Mouse (Mus musculus) limb, embryonic 11.5 days (tissue): ENCODE data around the gene Cycs. TPM values are rescaled to one million over a fixed set of nuclear protein-coding genes. Genes with fewer than 3 reads are reported as not detected.

Source experiments
- ATAC-seq: fragments of 200-750 bp; cut with Nextera tagmentation; 2 replicates; pipeline ENCODE4 v1.8.0; 2017; ENCODE audit warnings: low read depth; ENCODE audit not compliant: insufficient number of reproducible peaks, low FRiP score, low TSS enrichment
- DNase-seq: peaks from one replicate; pipeline ENCODE4 v3.0.0-alpha.2; 2015; ENCODE audit warnings: low spot score
- H3K27ac ChIP-seq: fragments of 300-500 bp; sonication (generic); replicated peaks from 2 replicates; pipeline ENCODE4 v1.5.1; 2014; ENCODE audit warnings: low read depth, mild to moderate bottlenecking, low read length
- H3K27me3 ChIP-seq: fragments of 300-500 bp; sonication (generic); 2 replicates; pipeline ENCODE4 v1.6.1; 2014; ENCODE audit warnings: mild to moderate bottlenecking, low read length, mixed read lengths; ENCODE audit not compliant: control insufficient read depth, insufficient read depth
- H3K36me3 ChIP-seq: fragments of 300-500 bp; sonication (generic); 2 replicates; pipeline ENCODE4 v1.6.1; 2014; ENCODE audit warnings: mild to moderate bottlenecking, low read length, moderate library complexity, mixed read lengths; ENCODE audit not compliant: control insufficient read depth, insufficient read depth
- H3K4me1 ChIP-seq: fragments of 300-500 bp; sonication (generic); 2 replicates; pipeline ENCODE4 v1.6.1; 2014; ENCODE audit warnings: low read length, mixed read lengths; ENCODE audit not compliant: control insufficient read depth, insufficient read depth
- H3K4me2 ChIP-seq: fragments of 300-500 bp; sonication (generic); 2 replicates; pipeline ENCODE4 v1.6.1; 2014; ENCODE audit warnings: low read depth, mild to moderate bottlenecking, moderate library complexity; ENCODE audit not compliant: severe bottlenecking
- H3K4me3 ChIP-seq: fragments of 300-500 bp; sonication (generic); 2 replicates; pipeline ENCODE4 v1.5.1; 2014; ENCODE audit warnings: low read depth, low read length
- H3K9ac ChIP-seq: fragments of 300-500 bp; sonication (generic); 2 replicates; pipeline ENCODE4 v1.6.1; 2014; ENCODE audit warnings: mild to moderate bottlenecking, low read length
- H3K9me3 ChIP-seq: fragments of 300-500 bp; sonication (generic); 2 replicates; pipeline ENCODE4 v1.6.1; 2016; ENCODE audit warnings: low read length; ENCODE audit not compliant: control insufficient read depth
- WGBS: fragments of 180-500 bp; shearing (Covaris S2); extraction: QIAGEN DNeasy Blood & Tissue Kit; methylation state at CpG from one replicate; pipeline ENCODE4 v1.1.7; 2014; 5-methylcytosine and 5-hydroxymethylcytosine counted together
- polyA plus RNA-seq: library from polyadenylated mRNA; unstranded; fragments of >200 nt; fragmentation: Nextera tagmentation; extraction: Ambion mirVana; gene quantifications from 2 replicates; pipeline ENCODE4 v1.2.1, GENCODE M21; 2014

The Cycs gene
- polyA plus RNA-seq, 1 experiment from 2014 or later, result 70.6 TPM

- no peaks in the 10 kb centered on the region for H3K9me3 ChIP-seq
- H3K9ac ChIP-seq, result no peak overlapping the region
- H3K27me3 ChIP-seq, result no peaks in the 10 kb centered on the region
- 86% methylated on average over 3 of the region's 3 CpGs for WGBS
- H3K4me1 ChIP-seq, result 0 out of 2 replicates have a peak, but pooled peaks cover 3% of the 10 kb centered on the region
- no peak overlapping the region for H3K4me2 ChIP-seq
- no peak for ATAC-seq
- H3K4me3 ChIP-seq, result no peak overlapping the region
- DNase-seq, result no peak
- no peaks in the 10 kb centered on the region for H3K36me3 ChIP-seq
- no peak overlapping the region for H3K27ac ChIP-seq
Measured at GRCm38 (mm10) chr6:50535346-50535745, 31.0 kb downstream of the Cycs start.

- Histone ChIP-seq H3K4me1 (0 out of 2 replicates have a peak, but pooled peaks cover 3% of the 10 kb centered on the region), H3K9ac (no peak overlapping the region), H3K36me3 (no peaks in the 10 kb centered on the region), H3K4me2 (no peak overlapping the region), H3K27ac (no peak overlapping the region), H3K27me3 (no peaks in the 10 kb centered on the region), H3K9me3 (no peaks in the 10 kb centered on the region), H3K4me3 (no peak overlapping the region)
- WGBS, result 70% methylated on average over 8 of the region's 8 CpGs
- ATAC-seq (no peak), DNase-seq (no peak)
Measured at GRCm38 (mm10) chr6:50531920-50532319, 34.4 kb downstream of the Cycs start.

GRCm38 (mm10) chr6:50531003-50531402 is 35.3 kb downstream of the Cycs start:
- Histone ChIP-seq H3K4me2 (no peak overlapping the region), H3K9ac (no peak overlapping the region), H3K4me3 (no peak overlapping the region), H3K27me3 (no peaks in the 10 kb centered on the region), H3K27ac (no peak overlapping the region), H3K36me3 (no peaks in the 10 kb centered on the region), H3K9me3 (no peaks in the 10 kb centered on the region), H3K4me1 (0 out of 2 replicates have a peak, but pooled peaks cover 3% of the 10 kb centered on the region)
- WGBS, result 82% methylated on average over 3 of the region's 3 CpGs
- no peak for DNase-seq
- ATAC-seq, result no peak

- WGBS, result 89% methylated on average over 11 of the region's 11 CpGs
- Histone ChIP-seq H3K4me3 (no peak overlapping the region), H3K36me3 (no peaks in the 10 kb centered on the region), H3K4me2 (no peak overlapping the region), H3K4me1 (0 out of 2 replicates have a peak, but pooled peaks cover 3% of the 10 kb centered on the region), H3K27ac (no peak overlapping the region), H3K27me3 (no peaks in the 10 kb centered on the region), H3K9me3 (no peaks in the 10 kb centered on the region), H3K9ac (no peak overlapping the region)
- DNase-seq (no peak), ATAC-seq (no peak)
Measured at GRCm38 (mm10) chr6:50529194-50529593, 37.1 kb downstream of the Cycs start.

- ATAC-seq (no peak), DNase-seq (no peak)
- Histone ChIP-seq H3K9me3 (no peaks in the 10 kb centered on the region), H3K9ac (no peak overlapping the region), H3K4me1 (0 out of 2 replicates have a peak, but pooled peaks cover 3% of the 10 kb centered on the region), H3K27me3 (no peaks in the 10 kb centered on the region), H3K36me3 (no peaks in the 10 kb centered on the region), H3K4me3 (no peak overlapping the region), H3K27ac (no peak overlapping the region), H3K4me2 (no peak overlapping the region)
- WGBS, result 61% methylated on average over 9 of the region's 9 CpGs
Measured at GRCm38 (mm10) chr6:50527416-50527815, 38.9 kb downstream of the Cycs start.

GRCm38 (mm10) chr6:50526597-50527024 is 39.7 kb downstream of the Cycs start:
- Histone ChIP-seq H3K4me1 (no peaks in the 10 kb centered on the region), H3K27me3 (no peaks in the 10 kb centered on the region), H3K27ac (no peak overlapping the region), H3K9ac (no peak overlapping the region), H3K4me3 (no peak overlapping the region), H3K9me3 (no peaks in the 10 kb centered on the region), H3K4me2 (no peak overlapping the region), H3K36me3 (no peaks in the 10 kb centered on the region)
- ATAC-seq (no peak), DNase-seq (peak; percentile 79)
- WGBS, result 27% methylated on average over 7 of the region's 7 CpGs

GRCm38 (mm10) chr6:50525846-50526245 is 40.5 kb downstream of the Cycs start:
- H3K9ac ChIP-seq, result no peak overlapping the region

GRCm38 (mm10) chr6:50524261-50524896 is 42.0 kb downstream of the Cycs start:
- no peaks in the 10 kb centered on the region for H3K36me3 ChIP-seq
- DNase-seq (no peak), ATAC-seq (no peak)
- no peak overlapping the region for H3K9ac ChIP-seq
- no peak overlapping the region for H3K4me3 ChIP-seq
- no peaks in the 10 kb centered on the region for H3K4me1 ChIP-seq
- WGBS, result 94% methylated on average over 10 of the region's 10 CpGs
- H3K27me3 ChIP-seq, result no peaks in the 10 kb centered on the region
- H3K4me2 ChIP-seq, result no peak overlapping the region
- no peak overlapping the region for H3K27ac ChIP-seq
- H3K9me3 ChIP-seq, result no peaks in the 10 kb centered on the region

More at GRCm38 (mm10) chr6:50525846-50526245, 40.5 kb downstream of the Cycs start:
- H3K27ac ChIP-seq, result no peak overlapping the region
- no peaks in the 10 kb centered on the region for H3K4me1 ChIP-seq
- no peak overlapping the region for H3K4me3 ChIP-seq
- H3K9me3 ChIP-seq, result no peaks in the 10 kb centered on the region
- no peaks in the 10 kb centered on the region for H3K36me3 ChIP-seq
- 81% methylated on average over 8 of the region's 8 CpGs for WGBS
- no peak for DNase-seq
- H3K27me3 ChIP-seq, result no peaks in the 10 kb centered on the region
- no peak overlapping the region for H3K4me2 ChIP-seq
- no peak for ATAC-seq

GRCm38 (mm10) chr6:50522772-50523171 is 43.6 kb downstream of the Cycs start:
- ATAC-seq (no peak), DNase-seq (no peak)
- WGBS, result 95% methylated on average over 7 of the region's 7 CpGs
- Histone ChIP-seq H3K36me3 (no peaks in the 10 kb centered on the region), H3K9ac (no peak overlapping the region), H3K9me3 (no peaks in the 10 kb centered on the region), H3K27ac (no peak overlapping the region), H3K27me3 (no peaks in the 10 kb centered on the region), H3K4me1 (no peaks in the 10 kb centered on the region), H3K4me2 (no peak overlapping the region), H3K4me3 (no peak overlapping the region)
